Mouse (Mus musculus) MEL (cell line): ENCODE measurements at regions not wholly inside any gene's neighbourhood (a gene's known extent, or its start where the extent isn't known, plus 50 kb on each side); places are given as distances from the start of the nearest gene placed in this dataset.

Source experiments
- DNase-seq: peaks from one replicate; pipeline ENCODE4 v3.0.0; 2011; ENCODE audit warnings: low read depth, low spot score
- H3K27ac ChIP-seq: 2 replicates; pipeline ENCODE4 v1.5.1; 2012; ENCODE audit warnings: low read depth, mild to moderate bottlenecking, control low read depth, low read length, moderate library complexity; ENCODE audit not compliant: control insufficient read depth
- H3K27me3 ChIP-seq, 2 experiments: fragments of 150-350 bp in 1 of 2; sonication (generic) in 1 of 2; 2 replicates each; pipeline ENCODE4 v1.6.1; 2012; ENCODE audit warnings: low read length in 2 of 2, mild to moderate bottlenecking in 2 of 2, improper control_type of control experiment in 1 of 2, moderate library complexity in 1 of 2; ENCODE audit not compliant: insufficient read depth in 2 of 2, control insufficient read depth in 1 of 2
- H3K36me3 ChIP-seq, 2 experiments: 2 replicates each; pipeline ENCODE4 v1.6.1; 2012 to 2014; ENCODE audit warnings: low read length in 2 of 2, improper control_type of control experiment in 1 of 2, inconsistent platforms in 1 of 2, mild to moderate bottlenecking in 1 of 2; ENCODE audit not compliant: insufficient read depth in 2 of 2, control insufficient read depth in 1 of 2
- H3K4me1 ChIP-seq, 2 experiments: fragments of 150-350 bp in 1 of 2; sonication (generic) in 1 of 2; 2 replicates each; pipeline ENCODE4 v1.6.1; 2012; ENCODE audit warnings: low read length in 2 of 2, improper control_type of control experiment in 1 of 2, mild to moderate bottlenecking in 1 of 2; ENCODE audit not compliant: insufficient read depth in 2 of 2, control insufficient read depth in 1 of 2
- H3K4me3 ChIP-seq, 2 experiments: fragments of 150-350 bp in 1 of 2; sonication (generic) in 1 of 2; 2 replicates each; pipeline ENCODE4 v1.5.1; 2012; ENCODE audit warnings: low read depth in 2 of 2, low read length in 2 of 2, mild to moderate bottlenecking in 2 of 2, moderate library complexity in 2 of 2, control low read depth in 1 of 2, improper control_type of control experiment in 1 of 2; ENCODE audit not compliant: control insufficient read depth in 1 of 2, insufficient read depth in 1 of 2
- H3K79me2 ChIP-seq: 2 replicates; pipeline ENCODE4 v1.6.1; 2012; ENCODE audit warnings: mild to moderate bottlenecking, low read length, moderate library complexity; ENCODE audit not compliant: control insufficient read depth, poor library complexity, insufficient read depth
- H3K9ac ChIP-seq: 2 replicates; pipeline ENCODE4 v1.6.1; 2012; ENCODE audit warnings: low read depth, mild to moderate bottlenecking, control low read depth, low read length, moderate library complexity; ENCODE audit not compliant: control insufficient read depth, poor library complexity, severe bottlenecking
- H3K9me3 ChIP-seq: fragments of 150-350 bp; sonication (generic); replicated peaks from 2 replicates; pipeline ENCODE4 v1.6.1; 2012; ENCODE audit warnings: mild to moderate bottlenecking, low read length, improper control_type of control experiment, moderate library complexity; ENCODE audit not compliant: insufficient read depth
- CHD1 ChIP-seq: IDR thresholded peaks from 2 replicates; pipeline ENCODE4 v1.6.1; 2012; ENCODE audit warnings: low read depth, mild to moderate bottlenecking, inconsistent platforms, low read length, improper control_type of control experiment
- CHD2 ChIP-seq: IDR thresholded peaks from 2 replicates; pipeline ENCODE4 v1.6.1; 2011; ENCODE audit warnings: low read length, improper control_type of control experiment
- CTCF ChIP-seq, 3 experiments: IDR thresholded peaks in 2 of 3; conservative IDR thresholded peaks in 1 of 3; 2 replicates each; pipeline ENCODE4 v1.5.1; 2011 to 2012; ENCODE audit warnings: low read length in 3 of 3, low read depth in 2 of 3, mild to moderate bottlenecking in 2 of 3, improper control_type of control experiment in 1 of 3, inconsistent platforms in 1 of 3, mixed read lengths in 1 of 3, moderate library complexity in 1 of 3; ENCODE audit not compliant: control insufficient read depth in 1 of 3, insufficient read depth in 1 of 3, poor library complexity in 1 of 3, severe bottlenecking in 1 of 3
- GABPA ChIP-seq: IDR thresholded peaks from 2 replicates; pipeline ENCODE4 v1.6.1; 2012; ENCODE audit warnings: low read depth, mild to moderate bottlenecking, inconsistent platforms, low read length, improper control_type of control experiment, moderate library complexity
- MAFK ChIP-seq: IDR thresholded peaks from 2 replicates; pipeline ENCODE4 v1.6.1; 2011; ENCODE audit warnings: low read depth, mild to moderate bottlenecking, low read length, improper control_type of control experiment, borderline replicate concordance
- MAX ChIP-seq: IDR thresholded peaks from 2 replicates; pipeline ENCODE4 v1.6.1; 2011; ENCODE audit warnings: low read length, improper control_type of control experiment
- MAZ ChIP-seq: IDR thresholded peaks from 2 replicates; pipeline ENCODE4 v1.6.1; 2012; ENCODE audit warnings: low read depth, mild to moderate bottlenecking, inconsistent platforms, low read length, improper control_type of control experiment
- MEF2A ChIP-seq: IDR thresholded peaks from 2 replicates; pipeline ENCODE4 v1.6.1; 2014; ENCODE audit warnings: low read depth, mild to moderate bottlenecking, inconsistent platforms, low read length, improper control_type of control experiment; ENCODE audit not compliant: poor library complexity, insufficient replicate concordance, severe bottlenecking; ENCODE audit errors: extremely low read depth
- MXI1 ChIP-seq: IDR thresholded peaks from 2 replicates; pipeline ENCODE4 v1.6.1; 2011; ENCODE audit warnings: mild to moderate bottlenecking, low read depth, low read length, improper control_type of control experiment
- MYB ChIP-seq: IDR thresholded peaks from 2 replicates; pipeline ENCODE4 v1.6.1; 2011; ENCODE audit warnings: mild to moderate bottlenecking, low read depth, low read length, improper control_type of control experiment
- NELFE ChIP-seq: IDR thresholded peaks from 2 replicates; pipeline ENCODE4 v1.6.1; 2011; ENCODE audit warnings: low read depth, low read length, improper control_type of control experiment
- POLR2A ChIP-seq, 2 experiments: IDR thresholded peaks; 2 replicates each; pipeline ENCODE4 v1.6.1; 2011 to 2012; ENCODE audit warnings: low read length in 2 of 2, mild to moderate bottlenecking in 2 of 2, control low read depth in 1 of 2, improper control_type of control experiment in 1 of 2, low read depth in 1 of 2, moderate library complexity in 1 of 2; ENCODE audit not compliant: control insufficient read depth in 1 of 2, insufficient read depth in 1 of 2, poor library complexity in 1 of 2
- POLR2AphosphoS5 ChIP-seq: IDR thresholded peaks from 2 replicates; pipeline ENCODE4 v1.6.1; 2012; ENCODE audit warnings: low read depth, borderline replicate concordance, mild to moderate bottlenecking, inconsistent platforms, low read length, moderate library complexity, mixed read lengths
- SIN3A ChIP-seq: IDR thresholded peaks from 2 replicates; pipeline ENCODE4 v1.6.1; 2012; ENCODE audit warnings: low read length, improper control_type of control experiment, inconsistent platforms
- TBP ChIP-seq: IDR thresholded peaks from 2 replicates; pipeline ENCODE4 v1.8.0; 2011; ENCODE audit warnings: low read depth, low read length, improper control_type of control experiment
- TCF12 ChIP-seq: IDR thresholded peaks from 2 replicates; pipeline ENCODE4 v1.6.1; 2014; ENCODE audit warnings: low read depth, mild to moderate bottlenecking, inconsistent platforms, low read length, improper control_type of control experiment, moderate library complexity
- UBTF ChIP-seq: IDR thresholded peaks from 2 replicates; pipeline ENCODE4 v1.6.1; 2012; ENCODE audit warnings: low read depth, mild to moderate bottlenecking, inconsistent platforms, low read length, improper control_type of control experiment, moderate library complexity, borderline replicate concordance; ENCODE audit not compliant: insufficient read depth
- USF1 ChIP-seq: IDR thresholded peaks from 2 replicates; pipeline ENCODE4 v1.6.1; 2014; ENCODE audit warnings: low read depth, mild to moderate bottlenecking, inconsistent platforms, low read length, improper control_type of control experiment, moderate library complexity
- USF2 ChIP-seq, 2 experiments: IDR thresholded peaks; 2 replicates each; pipeline ENCODE4 v1.6.1; 2011 to 2012; ENCODE audit warnings: improper control_type of control experiment in 2 of 2, low read length in 2 of 2, borderline replicate concordance in 1 of 2, inconsistent platforms in 1 of 2, low read depth in 1 of 2, mild to moderate bottlenecking in 1 of 2; ENCODE audit not compliant: insufficient read depth in 1 of 2
- ZC3H11A ChIP-seq: IDR thresholded peaks from 2 replicates; pipeline ENCODE4 v1.6.1; 2012; ENCODE audit warnings: low read depth, mild to moderate bottlenecking, inconsistent platforms, low read length, improper control_type of control experiment
- ZKSCAN1 ChIP-seq: IDR thresholded peaks from 2 replicates; pipeline ENCODE4 v1.6.1; 2012; ENCODE audit warnings: low read depth, mild to moderate bottlenecking, inconsistent platforms, low read length, improper control_type of control experiment, moderate library complexity
- ZMIZ1 ChIP-seq: IDR thresholded peaks from 2 replicates; pipeline ENCODE4 v1.6.1; 2012; ENCODE audit warnings: low read depth, mild to moderate bottlenecking, inconsistent platforms, low read length, improper control_type of control experiment, moderate library complexity
- ZNF384 ChIP-seq: IDR thresholded peaks from 2 replicates; pipeline ENCODE4 v1.6.1; 2012; ENCODE audit warnings: low read depth, mild to moderate bottlenecking, inconsistent platforms, low read length, improper control_type of control experiment

GRCm38 (mm10) chr1:159045870-159046385 lies 65.6 kb upstream of the Pappa2 start:
- H3K4me3 ChIP-seq: no peak overlapping the region
- no peak for DNase-seq
- H3K9ac ChIP-seq: no peak overlapping the region
- H3K79me2 ChIP-seq: no peaks in the 10 kb centered on the region
- TF ChIP-seq CHD2: no peak
- no peak for TF ChIP-seq UBTF
- no peak for TF ChIP-seq MAFK
- no peak for TF ChIP-seq MYB
- TF ChIP-seq NELFE: no peak
- no peak for TF ChIP-seq CTCF (IDR thresholded peaks at IDR 0.05 in 2 of 3, conservative IDR thresholded peaks at IDR 0.05 in 1 of 3; ENCODE audit: control insufficient read depth in 1 of 3, insufficient read depth in 1 of 3, low read depth in 2 of 3, low read length in 3 of 3, poor library complexity in 1 of 3, severe bottlenecking in 1 of 3)
- no peak for TF ChIP-seq USF2 (IDR thresholded peaks at IDR 0.05; ENCODE audit: borderline replicate concordance in 1 of 2, insufficient read depth in 1 of 2, low read depth in 1 of 2, low read length in 2 of 2)
- no peak for TF ChIP-seq MAX
- TF ChIP-seq TBP: no peak
- no peak for TF ChIP-seq ZKSCAN1
- TF ChIP-seq, all 39 proteins: peak for 0
- Histone ChIP-seq H3K4me1 (no peaks in the 10 kb centered on the region), H3K27ac (no peak overlapping the region), H3K9me3 (no peaks in the 10 kb centered on the region), H3K27me3 (no peaks in the 10 kb centered on the region), H3K36me3 (no peaks in the 10 kb centered on the region)

DNA sequence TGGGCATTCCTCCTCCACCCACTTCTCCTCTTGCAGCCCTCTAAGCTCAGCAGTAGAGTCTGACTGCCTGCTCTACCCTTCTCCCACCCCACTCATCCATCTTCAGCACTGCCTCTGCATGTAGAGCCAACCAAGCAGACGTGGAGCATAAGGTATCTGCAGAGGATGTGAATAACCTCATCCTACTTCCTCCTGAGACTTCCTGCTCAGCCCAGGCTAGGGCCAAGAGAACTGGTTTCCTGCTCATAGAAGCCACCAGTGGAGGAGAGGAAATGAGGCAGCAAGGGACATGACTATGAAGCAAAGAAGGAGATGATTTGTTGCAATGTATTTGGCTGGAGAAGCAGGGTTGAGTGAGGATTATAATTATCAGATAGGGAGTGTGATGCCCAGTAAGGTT lies 84.7 kb upstream of the Pappa2 start:
- Histone ChIP-seq H3K4me1 (no peaks in the 10 kb centered on the region), H3K27me3 (no peaks in the 10 kb centered on the region), H3K9me3 (no peaks in the 10 kb centered on the region)
- no peak for DNase-seq
- no peak for TF ChIP-seq ZNF384
- TF ChIP-seq UBTF: no peak
- TF ChIP-seq MAZ: no peak
- no peak for TF ChIP-seq MXI1
- TF ChIP-seq, all 39 proteins: peak for 0
- Histone ChIP-seq H3K9ac (no peak overlapping the region), H3K27ac (no peak overlapping the region), H3K79me2 (no peaks in the 10 kb centered on the region), H3K4me3 (no peak overlapping the region), H3K36me3 (no peaks in the 10 kb centered on the region)

- no peaks in the 10 kb centered on the region for H3K27me3 ChIP-seq
- no peaks in the 10 kb centered on the region for H3K36me3 ChIP-seq
- TF ChIP-seq POLR2AphosphoS5 (no peak), GABPA (no peak), ZKSCAN1 (no peak), CTCF (IDR thresholded peaks at IDR 0.05 in 2 of 3, conservative IDR thresholded peaks at IDR 0.05 in 1 of 3; ENCODE audit: control insufficient read depth in 1 of 3, insufficient read depth in 1 of 3, low read depth in 2 of 3, low read length in 3 of 3, poor library complexity in 1 of 3, severe bottlenecking in 1 of 3) (no peak), CHD1 (no peak), SIN3A (no peak), CHD2 (no peak), MAZ (no peak), ZMIZ1 (no peak), MAX (no peak), TCF12 (no peak), MAFK (no peak), MEF2A (no peak), ZC3H11A (no peak), ZNF384 (no peak), USF1 (no peak), POLR2A (IDR thresholded peaks at IDR 0.05; ENCODE audit: control insufficient read depth in 1 of 2, insufficient read depth in 1 of 2, low read depth in 1 of 2, low read length in 2 of 2, poor library complexity in 1 of 2) (no peak), UBTF (no peak)
- no peaks in the 10 kb centered on the region for H3K4me1 ChIP-seq
- DNase-seq: no peak
- no peaks in the 10 kb centered on the region for H3K79me2 ChIP-seq
- no peak overlapping the region for H3K27ac ChIP-seq
- no peaks in the 10 kb centered on the region for H3K9me3 ChIP-seq
- no peak overlapping the region for H3K4me3 ChIP-seq
- H3K9ac ChIP-seq: no peak overlapping the region
Measured at GRCm38 (mm10) chr1:159099205-159099604, 118.9 kb upstream of the Pappa2 start.
